ENCODE assay signal across 7 mouse cellular contexts in genomic region chr3:101601687-101602086, GRCm38 (mm10). TPM values are rescaled to one million over a fixed set of nuclear protein-coding genes. Genes with fewer than 3 reads are reported as not detected.
DNase-seq lines count a peak whose midpoint lies in the region; ATAC-seq and TF ChIP-seq lines count a peak whose summit lies in the region.

No protein-coding gene starts in this region.

- 0 out of 2 replicates have a peak overlapping the region, but pooled peaks have one; percentile 76 for H3K4me3 ChIP-seq in hindbrain, postnatal 0 days (ENCODE audit: low read length)
- H3K4me3 ChIP-seq in liver, embryonic 15.5 days (replicated peaks), result no peak overlapping the region

- no peak overlapping the region for H3K9ac ChIP-seq in hindbrain, postnatal 0 days (replicated peaks; ENCODE audit: low read length)
- no peak overlapping the region for H3K9ac ChIP-seq in liver, embryonic 15.5 days

- no peak for ATAC-seq in hindbrain, postnatal 0 days
- no peak for ATAC-seq in liver, embryonic 15.5 days (ENCODE audit: insufficient read depth)
- ATAC-seq in megakaryocyte, adult 5-6 weeks (ENCODE audit: poor library complexity, severe bottlenecking), result no peak

- H3K27me3 ChIP-seq in hindbrain, postnatal 0 days (ENCODE audit: insufficient read depth, low read length), result no peaks in the 10 kb centered on the region
- peaks cover 19% of the 10 kb centered on the region for H3K27me3 ChIP-seq in liver, embryonic 15.5 days

- 44% methylated on average over 4 of the region's 4 CpGs for WGBS in hindbrain, postnatal 0 days
- WGBS in liver, embryonic 15.5 days (ENCODE audit: insufficient replicate concordance), result 62% methylated on average over 4 of the region's 4 CpGs

- TF ChIP-seq CTCF in hindbrain, postnatal 0 days (IDR thresholded peaks at IDR 0.05; ENCODE audit: low read depth), result no peak

- H3K4me1 ChIP-seq in hindbrain, postnatal 0 days (ENCODE audit: insufficient read depth, low read length), result peaks cover 43% of the 10 kb centered on the region
- peaks cover 78% of the 10 kb centered on the region for H3K4me1 ChIP-seq in liver, embryonic 15.5 days (replicated peaks)

- no peak overlapping the region for H3K27ac ChIP-seq in hindbrain, postnatal 0 days
- no peak overlapping the region for H3K27ac ChIP-seq in liver, embryonic 15.5 days (replicated peaks)

- H3K9me3 ChIP-seq in hindbrain, postnatal 0 days (ENCODE audit: low read length), result no peaks in the 10 kb centered on the region
- no peaks in the 10 kb centered on the region for H3K9me3 ChIP-seq in liver, embryonic 15.5 days (replicated peaks)

- H3K4me2 ChIP-seq in hindbrain, postnatal 0 days (ENCODE audit: low read depth, low read length), result peak overlapping the region; percentile 68
- peak overlapping the region; percentile 92; the same call in 1 of the 2 replicates for H3K4me2 ChIP-seq in liver, embryonic 15.5 days

- H3K36me3 ChIP-seq in hindbrain, postnatal 0 days (ENCODE audit: insufficient read depth, low read length), result no peaks in the 10 kb centered on the region
- no peaks in the 10 kb centered on the region for H3K36me3 ChIP-seq in liver, embryonic 15.5 days (replicated peaks)

- DNase-seq in 416B (ENCODE audit: low read depth) (peak; percentile 27), MN1 (ENCODE audit: low spot score) (peak; percentile 20)
- DNase-seq in hindbrain, postnatal 0 days (ENCODE audit: low spot score), result peak; percentile 18
- DNase-seq in ovary, postnatal 14 days (ENCODE audit: low spot score), result no peak
- DNase-seq in left cerebral cortex, adult 18-20 months (ENCODE audit: low spot score in 2 of 2), result no peak

RNA-seq across cellular contexts. Expression of gene Atp1a1, which starts 2.8 kb away (rescaled TPM):
- 244 and 264 TPM in 2 replicates for total RNA-seq in hindbrain, postnatal 0 days (2014; rRNA removed)
- 66.3 and 66.4 TPM in 2 replicates for polyA plus RNA-seq in hindbrain, postnatal 0 days (2015; fragmentation: Nextera tagmentation; extraction: Ambion mirVana)
- 41.9 and 44.5 TPM in 2 replicates for polyA plus RNA-seq in liver, embryonic 15.5 days (2015; fragmentation: Nextera tagmentation; extraction: Ambion mirVana)
- total RNA-seq in left cerebral cortex, adult 18-20 months (2021), result 1,000 to 10,000 TPM; 1,009 to 1,025 TPM
- total RNA-seq in megakaryocyte, adult 5-6 weeks (2015), result 67.9 and 69.6 TPM in 2 replicates
- 120 and 132 TPM in 2 replicates for total RNA-seq in megakaryocyte, adult 5-6 weeks (2017)

Comparison
In these comparisons a context has a peak if more than half of its experiments do, and no peak if none do; other contexts are left out.
1. DNase-seq: peak in 416B (single experiment), MN1 (single experiment) and hindbrain, postnatal 0 days (single experiment); none in ovary, postnatal 14 days (single experiment) and left cerebral cortex, adult 18-20 months (0 of 2).